Mouse (Mus musculus) G1E (cell line): ENCODE measurements around the gene Calhm2.

Source experiments
- CTCF ChIP-seq: IDR thresholded peaks from 2 replicates; pipeline ENCODE4 v1.5.1; 2012; ENCODE audit warnings: low read depth, low read length, inconsistent platforms, mixed read lengths
- POLR2AphosphoS5 ChIP-seq: IDR thresholded peaks from 2 replicates; pipeline ENCODE4 v1.6.1; 2012; ENCODE audit warnings: low read depth, low read length, inconsistent platforms; ENCODE audit not compliant: insufficient replicate concordance

GRCm38 (mm10) chr19:47128164-47128563 lies 9.9 kb downstream of the Calhm2 start:
- TF ChIP-seq CTCF: no peak
- no peak for TF ChIP-seq POLR2AphosphoS5
